In the genomic region with DNA sequence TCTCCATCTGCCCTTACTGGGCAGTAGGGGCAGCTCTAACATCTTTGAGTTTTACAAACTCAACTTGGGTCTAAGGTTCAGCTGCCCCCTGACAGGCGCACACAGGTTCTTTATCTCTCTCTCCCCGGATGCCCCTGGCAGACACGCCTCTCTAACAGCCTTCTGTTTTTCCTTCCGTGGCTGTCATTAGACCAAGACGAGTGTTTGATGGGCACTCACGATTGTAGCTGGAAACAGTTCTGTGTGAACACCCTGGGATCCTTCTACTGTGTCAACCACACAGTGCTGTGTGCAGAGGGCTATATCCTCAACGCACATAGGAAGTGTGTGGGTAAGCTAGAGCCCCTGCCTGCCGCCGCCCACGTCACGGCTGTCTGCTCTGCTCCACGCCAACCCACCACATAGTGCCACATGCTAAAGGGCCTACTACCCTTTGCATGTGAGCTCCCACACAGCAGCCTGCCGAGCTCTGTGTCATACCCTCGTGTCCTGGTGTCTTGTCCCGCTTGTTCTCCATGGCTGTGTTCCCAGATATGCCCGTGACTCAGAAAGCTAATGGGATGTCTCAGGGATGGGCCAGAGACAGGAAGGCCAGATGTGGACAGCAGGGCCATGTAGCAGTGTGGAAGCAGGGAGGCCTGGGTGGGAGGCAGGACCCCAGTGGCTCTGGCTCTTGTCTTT, we compare ENCODE assay signal across 10 mouse cellular contexts. TPM values are rescaled to one million over a fixed set of nuclear protein-coding genes. Genes with fewer than 3 reads are reported as not detected.
DNase-seq lines count a peak whose midpoint lies in the region; ATAC-seq and TF ChIP-seq lines count a peak whose summit lies in the region.
"Had no signal": no experiment of that assay in that cellular context is flagged by ENCODE, and none has a peak within 500 bp of the region (broad histone marks: within the 10 kb centered on the region; RNA-seq: fewer than 3 reads in every experiment).

No protein-coding gene starts in this region.

- H3K9ac ChIP-seq in liver, embryonic 12.5 days, result no peak overlapping the region; the same call in 1 of the 2 replicates
- H3K9ac ChIP-seq: hindbrain, embryonic 15.5 days; liver, embryonic 15.5 days had no signal

- TF ChIP-seq CTCF in thymus, adult 2 months (IDR thresholded peaks at IDR 0.05; ENCODE audit: borderline replicate concordance, control insufficient read depth, extremely low read depth, insufficient read depth, low read length, poor library complexity), result no peak

- H3K36me3 ChIP-seq in thymus, adult 2 months (ENCODE audit: control insufficient read depth, insufficient read depth, low read length), result no peaks in the 10 kb centered on the region
- H3K36me3 ChIP-seq in liver, embryonic 12.5 days, result no peaks in the 10 kb centered on the region
- H3K36me3 ChIP-seq: hindbrain, embryonic 15.5 days; liver, embryonic 15.5 days had no signal

- intact Hi-C loops in left cerebral cortex, postnatal 14 days (cut with DNase I), result no loop called here

- H3K27me3 ChIP-seq in thymus, adult 2 months (ENCODE audit: control insufficient read depth, insufficient read depth, low read length), result no peaks in the 10 kb centered on the region
- peaks cover 4% of the 10 kb centered on the region; the same call in 1 of the 2 replicates for H3K27me3 ChIP-seq in liver, embryonic 12.5 days (replicated peaks)
- H3K27me3 ChIP-seq: hindbrain, embryonic 15.5 days; liver, embryonic 15.5 days had no signal

- no peak overlapping the region for H3K4me3 ChIP-seq in thymus, adult 2 months (ENCODE audit: control insufficient read depth, insufficient read depth, low read length)
- H3K4me3 ChIP-seq in liver, embryonic 12.5 days, result no peak overlapping the region
- H3K4me3 ChIP-seq: hindbrain, embryonic 15.5 days; liver, embryonic 15.5 days had no signal

- no peak overlapping the region for H3K4me2 ChIP-seq in liver, embryonic 12.5 days
- H3K4me2 ChIP-seq: hindbrain, embryonic 15.5 days; liver, embryonic 15.5 days had no signal

- peaks cover 19% of the 10 kb centered on the region for H3K4me1 ChIP-seq in thymus, adult 2 months (replicated peaks; ENCODE audit: control insufficient read depth, insufficient read depth, low read length)
- H3K4me1 ChIP-seq in liver, embryonic 12.5 days, result no peaks in the 10 kb centered on the region
- H3K4me1 ChIP-seq: liver, embryonic 15.5 days had no signal

- ATAC-seq in liver, embryonic 12.5 days, result no peak

- H3K27ac ChIP-seq in thymus, adult 2 months (ENCODE audit: control insufficient read depth, insufficient read depth, low read length), result peak overlapping the region; percentile 11; the same call in 1 of the 2 replicates
- no peak overlapping the region for H3K27ac ChIP-seq in liver, embryonic 12.5 days
- H3K27ac ChIP-seq: hindbrain, embryonic 15.5 days; liver, embryonic 15.5 days had no signal

- no peak for DNase-seq in thymus, adult 2 months
- no peak for DNase-seq in thymus, adult 18-20 months
- peak; percentile 75 to 81 for DNase-seq in adrenal gland, postnatal 36 days
- peak; percentile 50 to 78 for DNase-seq in left cerebral cortex, postnatal 14 days (ENCODE audit: low spot score in 2 of 2)
- DNase-seq in urinary bladder, postnatal 4 days (ENCODE audit: low spot score in 2 of 2), result no peak
- DNase-seq in ovary, postnatal 36 days (ENCODE audit: low spot score), result no peak
- DNase-seq: cerebellum, postnatal 10 days had no signal

- no peak for TF ChIP-seq POLR2A in thymus, adult 2 months (IDR thresholded peaks at IDR 0.05; ENCODE audit: control insufficient read depth, extremely low read depth, insufficient read depth, low read length, poor library complexity)

- 60% methylated on average over 16 of the region's 16 CpGs for WGBS in thymus, adult 2 months
- 56% methylated on average over 16 of the region's 16 CpGs for WGBS in liver, embryonic 12.5 days (ENCODE audit: insufficient replicate concordance)

- no peaks in the 10 kb centered on the region for H3K9me3 ChIP-seq in liver, embryonic 12.5 days (replicated peaks)
- H3K9me3 ChIP-seq: hindbrain, embryonic 15.5 days; liver, embryonic 15.5 days had no signal

RNA-seq across cellular contexts. Expression of gene Fbln2, which starts 47.3 kb away (rescaled TPM):
- 70.4 and 71.8 TPM in 2 replicates for polyA plus RNA-seq in thymus, adult 2 months (2012; rRNA removed)
- total RNA-seq in adrenal gland, postnatal 36 days (2021), result 10 to 100 TPM; 12.6 to 20.7 TPM
- total RNA-seq in left cerebral cortex, postnatal 14 days (2021), result 1 to 10 TPM; 9.6 to 9.9 TPM
- polyA plus RNA-seq in liver, embryonic 12.5 days (2016; fragmentation: Nextera tagmentation; extraction: Ambion mirVana), result 15.9 and 17.0 TPM in 2 replicates

Comparison
In these comparisons a context has a peak if more than half of its experiments do, and no peak if none do; other contexts are left out.
1. DNase-seq: peak in adrenal gland, postnatal 36 days (2 of 2) and left cerebral cortex, postnatal 14 days (2 of 2); none in thymus, adult 2 months (single experiment), thymus, adult 18-20 months (0 of 2), urinary bladder, postnatal 4 days (0 of 2) and ovary, postnatal 36 days (single experiment).